Mouse (Mus musculus) midbrain, embryonic 13.5 days (tissue): Measurements from ENCODE around the gene Dennd2c. TPM values are rescaled to one million over a fixed set of nuclear protein-coding genes. Genes with fewer than 3 reads are reported as not detected.
"Not testable (repeated sequence)": the region's sequence is repeated elsewhere in the genome, so short reads cannot be mapped to it uniquely, and the experiment has no call there.

ENCODE experiments used
- ATAC-seq: fragments of 200-750 bp; cut with Nextera tagmentation; 2 replicates; pipeline ENCODE4 v1.8.0; 2017; ENCODE audit warnings: mild to moderate bottlenecking, moderate TSS enrichment, moderate library complexity
- H3K27ac ChIP-seq: fragments of 300-500 bp; sonication (generic); 2 replicates; pipeline ENCODE4 v1.5.1; 2015; ENCODE audit warnings: inconsistent platforms, mild to moderate bottlenecking, moderate library complexity
- H3K27me3 ChIP-seq: fragments of 300-500 bp; sonication (generic); 2 replicates; pipeline ENCODE4 v1.6.1; 2015; ENCODE audit warnings: mild to moderate bottlenecking, inconsistent platforms
- H3K36me3 ChIP-seq: fragments of 300-500 bp; sonication (generic); 2 replicates; pipeline ENCODE4 v1.6.1; 2015; ENCODE audit warnings: mild to moderate bottlenecking, inconsistent platforms
- H3K4me1 ChIP-seq: fragments of 300-500 bp; sonication (generic); replicated peaks from 2 replicates; pipeline ENCODE4 v1.6.1; 2015; ENCODE audit warnings: inconsistent platforms
- H3K4me2 ChIP-seq: fragments of 300-500 bp; sonication (generic); replicated peaks from 2 replicates; pipeline ENCODE4 v1.6.1; 2015; ENCODE audit warnings: moderate library complexity, mild to moderate bottlenecking, inconsistent platforms
- H3K4me3 ChIP-seq: fragments of 300-500 bp; sonication (generic); replicated peaks from 2 replicates; pipeline ENCODE4 v1.5.1; 2015; ENCODE audit warnings: mild to moderate bottlenecking, inconsistent platforms
- H3K9ac ChIP-seq: fragments of 300-500 bp; sonication (generic); replicated peaks from 2 replicates; pipeline ENCODE4 v1.6.1; 2015; ENCODE audit warnings: mild to moderate bottlenecking, inconsistent platforms
- H3K9me3 ChIP-seq: fragments of 300-500 bp; sonication (generic); 2 replicates; pipeline ENCODE4 v1.6.1; 2016; ENCODE audit warnings: mild to moderate bottlenecking, inconsistent platforms
- WGBS: fragments of 180-500 bp; shearing (Covaris S2); methylation state at CpG from one replicate; pipeline ENCODE4 v1.1.7; 2015; 5-methylcytosine and 5-hydroxymethylcytosine counted together
- polyA plus RNA-seq: library from polyadenylated mRNA; unstranded; fragments of >200 nt; fragmentation: Nextera tagmentation; extraction: Ambion mirVana; gene quantifications from 2 replicates; pipeline ENCODE4 v1.2.1, GENCODE M21; 2015

Gene Dennd2c
- polyA plus RNA-seq, 1 experiment from 2014 or later: 1.4 TPM

- no peak overlapping the region for H3K9ac ChIP-seq
- H3K4me2 ChIP-seq: no peak overlapping the region
- H3K4me1 ChIP-seq: no peaks in the 10 kb centered on the region
- H3K36me3 ChIP-seq: no peaks in the 10 kb centered on the region
- no peak overlapping the region for H3K4me3 ChIP-seq
- ATAC-seq: no peak
- H3K27me3 ChIP-seq: no peaks in the 10 kb centered on the region
- 21% methylated on average over 5 of the region's 5 CpGs for WGBS
- H3K27ac ChIP-seq: no peak overlapping the region
- no peaks in the 10 kb centered on the region for H3K9me3 ChIP-seq
Observed at GRCm38 (mm10) chr3:103207749-103208148, 105.3 kb downstream of the Dennd2c start.

DNA sequence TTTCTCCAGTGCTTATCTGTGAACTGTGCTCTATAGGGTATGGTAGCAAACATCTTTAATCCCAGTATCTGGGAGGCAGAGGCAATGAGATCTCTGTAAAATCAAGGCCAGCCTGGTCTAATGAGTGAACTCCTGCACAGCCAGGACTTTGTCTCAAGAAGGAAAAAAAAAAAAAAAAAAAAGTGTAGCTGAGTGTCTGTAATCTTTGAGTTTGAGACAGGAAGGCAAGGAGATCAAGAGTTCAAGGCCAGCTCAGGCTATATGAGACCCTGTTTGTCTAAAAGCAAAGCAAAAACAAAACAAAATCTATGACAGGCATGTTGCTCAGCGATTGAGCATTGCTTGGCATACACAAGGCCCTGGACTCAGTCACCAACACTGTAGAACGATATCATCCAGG lies 105.8 kb downstream of the Dennd2c start:
- H3K9me3 ChIP-seq: no peaks in the 10 kb centered on the region
- no peak overlapping the region for H3K9ac ChIP-seq
- H3K27ac ChIP-seq: no peak overlapping the region
- no peaks in the 10 kb centered on the region for H3K27me3 ChIP-seq
- H3K4me3 ChIP-seq: no peak overlapping the region
- no peaks in the 10 kb centered on the region for H3K36me3 ChIP-seq
- 78% methylated on average over 2 of the region's 2 CpGs for WGBS
- no peak for ATAC-seq
- no peak overlapping the region for H3K4me2 ChIP-seq
- no peaks in the 10 kb centered on the region for H3K4me1 ChIP-seq

DNA sequence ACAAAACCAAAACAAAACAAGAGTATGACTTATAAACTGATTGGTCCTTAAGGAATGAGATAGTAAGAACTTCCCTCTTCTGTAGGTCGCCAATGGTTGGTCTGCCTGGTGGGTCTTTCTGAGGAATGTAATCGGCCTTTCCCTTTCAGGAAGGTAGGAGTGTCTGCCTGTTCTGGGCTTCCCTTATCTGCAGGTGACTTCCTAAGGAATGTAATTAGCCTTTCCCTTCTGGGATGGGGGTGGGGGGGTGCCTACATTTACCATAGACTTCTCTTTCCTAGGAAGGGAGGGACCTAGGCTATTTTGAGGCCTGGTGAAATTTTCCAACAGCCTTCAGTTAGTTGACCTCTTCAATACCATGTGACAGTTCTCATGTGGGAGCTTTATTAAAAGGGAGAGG lies 108.7 kb downstream of the Dennd2c start:
- Histone ChIP-seq H3K4me3 (no peak overlapping the region), H3K36me3 (no peaks in the 10 kb centered on the region), H3K9me3 (no peaks in the 10 kb centered on the region), H3K4me2 (no peak overlapping the region), H3K27me3 (no peaks in the 10 kb centered on the region), H3K9ac (no peak overlapping the region), H3K4me1 (no peaks in the 10 kb centered on the region), H3K27ac (no peak overlapping the region)
- WGBS: 85% methylated on average over 2 of the region's 2 CpGs
- ATAC-seq: no peak

DNA sequence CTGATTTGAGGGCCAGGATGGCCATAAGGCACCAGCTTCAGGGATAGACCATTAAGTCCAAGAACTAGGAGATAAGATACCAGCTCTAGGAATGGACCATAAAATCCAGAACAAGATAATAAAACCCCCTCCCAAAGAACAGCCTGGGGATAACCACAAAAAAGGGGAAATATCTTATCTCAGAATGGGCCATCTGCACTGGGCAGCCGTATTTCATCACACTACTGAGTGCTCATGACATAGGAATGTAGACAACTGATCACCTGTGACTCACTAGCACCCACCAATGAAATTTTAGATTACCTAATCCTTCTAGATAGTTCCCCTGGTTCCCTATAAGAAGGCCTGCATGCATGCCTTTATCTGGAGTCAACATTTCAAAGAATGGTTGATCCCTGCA lies 109.7 kb downstream of the Dennd2c start:
- H3K4me3 ChIP-seq: no peak overlapping the region
- no peaks in the 10 kb centered on the region for H3K9me3 ChIP-seq
- H3K36me3 ChIP-seq: no peaks in the 10 kb centered on the region
- WGBS: 93% methylated on average over 1 of the region's 1 CpGs
- H3K27ac ChIP-seq: no peak overlapping the region
- ATAC-seq: no peak
- no peaks in the 10 kb centered on the region for H3K4me1 ChIP-seq
- H3K9ac ChIP-seq: no peak overlapping the region
- no peak overlapping the region for H3K4me2 ChIP-seq
- H3K27me3 ChIP-seq: no peaks in the 10 kb centered on the region

DNA sequence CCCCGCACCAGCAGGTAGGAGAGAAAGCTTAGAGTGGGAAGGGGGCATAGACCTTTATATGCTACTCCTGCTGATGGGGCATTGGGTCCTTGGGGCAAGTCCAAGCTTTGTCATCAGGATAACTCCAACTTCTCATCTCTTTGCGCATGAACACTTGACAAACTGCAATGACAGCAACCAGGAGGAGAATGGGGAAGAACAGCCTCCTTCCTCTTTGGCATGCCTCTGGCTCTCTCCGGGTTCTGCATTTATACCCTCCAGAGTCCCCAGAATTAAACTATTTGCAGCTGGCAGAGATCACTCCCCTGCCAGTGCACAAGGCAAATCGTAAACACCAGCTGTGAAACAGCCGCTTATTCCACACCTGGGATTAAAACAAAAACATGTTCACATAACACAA lies 111.1 kb downstream of the Dennd2c start:
- Histone ChIP-seq H3K4me3 (no peak overlapping the region), H3K4me2 (no peak overlapping the region), H3K36me3 (no peaks in the 10 kb centered on the region), H3K27me3 (no peaks in the 10 kb centered on the region), H3K27ac (no peak overlapping the region), H3K4me1 (no peaks in the 10 kb centered on the region), H3K9ac (no peak overlapping the region), H3K9me3 (no peaks in the 10 kb centered on the region)
- ATAC-seq: no peak
- WGBS: 89% methylated on average over 5 of the region's 5 CpGs

DNA sequence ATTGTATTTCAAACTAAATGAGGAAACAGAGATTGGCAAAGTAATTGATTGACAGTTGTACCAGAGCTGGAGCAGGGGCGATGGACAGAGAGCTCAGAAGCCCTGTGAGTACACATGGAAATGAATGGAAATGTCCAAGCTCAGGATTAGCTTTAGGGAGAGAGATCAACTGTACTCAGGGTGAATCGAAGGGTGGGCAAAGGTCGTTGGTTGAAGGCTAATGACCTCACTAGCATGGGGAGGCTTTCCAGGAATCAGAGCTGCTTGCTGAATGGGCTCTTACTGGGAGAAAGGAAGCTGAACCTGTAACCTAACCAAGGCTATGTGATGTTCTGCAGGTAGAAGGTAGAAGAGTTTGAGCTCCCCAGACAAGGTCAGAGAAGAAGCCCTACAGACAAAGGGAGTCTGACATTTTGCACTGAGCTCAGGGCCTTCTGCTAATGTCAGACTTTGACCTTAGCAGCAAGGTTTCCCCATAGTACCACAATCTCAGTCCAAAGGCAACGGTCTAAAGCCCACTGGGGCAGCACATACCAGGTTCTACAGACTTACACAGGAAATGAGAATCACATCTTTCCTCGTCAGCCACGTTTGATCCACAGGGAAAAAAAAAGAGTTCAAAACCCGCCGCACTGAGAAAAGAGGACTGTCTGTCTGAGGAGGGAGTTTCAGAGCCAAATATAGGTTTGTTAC lies 112.3 kb downstream of the Dennd2c start:
- no peaks in the 10 kb centered on the region for H3K4me1 ChIP-seq
- WGBS: 88% methylated on average over 8 of the region's 8 CpGs
- H3K27me3 ChIP-seq: no peaks in the 10 kb centered on the region
- no peak overlapping the region for H3K9ac ChIP-seq
- no peak overlapping the region for H3K4me2 ChIP-seq
- H3K27ac ChIP-seq: no peak overlapping the region
- no peaks in the 10 kb centered on the region for H3K36me3 ChIP-seq
- H3K9me3 ChIP-seq: no peaks in the 10 kb centered on the region
- ATAC-seq: no peak
- H3K4me3 ChIP-seq: no peak overlapping the region

DNA sequence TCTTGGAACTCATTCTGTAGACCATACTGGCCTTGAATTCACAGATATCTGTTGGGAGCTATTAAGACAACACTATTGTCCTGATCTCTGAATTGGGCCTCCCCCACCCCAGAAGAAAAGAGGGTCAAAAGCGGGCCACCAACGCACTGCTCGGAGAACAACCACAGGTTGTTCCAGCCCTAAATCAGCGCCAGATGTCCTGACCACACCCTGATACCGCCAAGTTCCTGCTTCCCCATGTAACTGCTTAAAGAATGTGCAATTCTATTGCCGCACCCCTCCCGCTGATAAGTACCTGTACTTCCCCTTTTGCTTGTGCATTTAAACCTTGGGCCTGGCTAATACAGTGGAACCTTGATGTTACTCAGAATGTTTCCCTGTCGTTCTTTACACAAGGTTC lies 113.0 kb downstream of the Dennd2c start:
- ATAC-seq, H3K4me3 ChIP-seq, H3K27me3 ChIP-seq, H3K9me3 ChIP-seq, H3K4me2 ChIP-seq, H3K9ac ChIP-seq, H3K27ac ChIP-seq, H3K4me1 ChIP-seq, H3K36me3 ChIP-seq: not testable (repeated sequence)
- WGBS: 94% methylated on average over 8 of the region's 8 CpGs

Other genes with a start within 250 kb of the Dennd2c start
- gene Sycp1, start 166.5 kb upstream of the Dennd2c start, polyA plus RNA-seq: not detected in 2 replicates
- 0.22 TPM in 1 of 2 replicates, not detected in the other for gene Nr1h5, start 138.5 kb upstream of the Dennd2c start, polyA plus RNA-seq
- 63.5 and 64.8 TPM in 2 replicates for gene Sike1, start 106.9 kb upstream of the Dennd2c start, polyA plus RNA-seq
- 476 and 510 TPM in 2 replicates for gene Csde1, start 82.2 kb upstream of the Dennd2c start, polyA plus RNA-seq
- 119 and 124 TPM in 2 replicates for gene Nras, start 44.3 kb upstream of the Dennd2c start, polyA plus RNA-seq
- gene Ampd1, start 28.6 kb upstream of the Dennd2c start, polyA plus RNA-seq: not detected in 2 replicates
- 247 and 261 TPM in 2 replicates for gene Bcas2, start 69.1 kb downstream of the Dennd2c start, polyA plus RNA-seq
- gene Trim33, start 176.7 kb downstream of the Dennd2c start, polyA plus RNA-seq: 38.4 and 42.0 TPM in 2 replicates